In genomic region chr17:35245731-35246623, GRCm38 (mm10) we compare ENCODE assay signal across 9 mouse cellular contexts. TPM values are rescaled to one million over a fixed set of nuclear protein-coding genes. Genes with fewer than 3 reads are reported as not detected.
DNase-seq lines count a peak whose midpoint lies in the region; ATAC-seq lines count a peak whose summit lies in the region.
"Had no signal": no experiment of that assay in that cellular context is flagged by ENCODE, and none has a peak within 500 bp of the region (broad histone marks: within the 10 kb centered on the region; RNA-seq: fewer than 3 reads in every experiment).

No protein-coding gene starts in this region.

- no peak overlapping the region for H3K4me3 ChIP-seq in heart, embryonic 13.5 days
- peak overlapping the region; percentile 80 for H3K4me3 ChIP-seq in forebrain, embryonic 15.5 days
- no peak overlapping the region for H3K4me3 ChIP-seq in macrophage (ENCODE audit: inconsistent target)

- WGBS in heart, embryonic 13.5 days: 83% methylated on average over 15 of the region's 15 CpGs
- WGBS in forebrain, embryonic 15.5 days: 80% methylated on average over 15 of the region's 15 CpGs
- 46% methylated on average over 15 of the region's 15 CpGs for WGBS in macrophage (ENCODE audit: missing documents)

- no peak for ATAC-seq in heart, embryonic 13.5 days (ENCODE audit: extremely low read depth, insufficient number of reproducible peaks, low FRiP score, low TSS enrichment)
- no peak for ATAC-seq in forebrain, embryonic 15.5 days (replicated peaks)
- ATAC-seq in erythroblast, adult 5-6 weeks (replicated peaks; ENCODE audit: low FRiP score, poor library complexity, severe bottlenecking): no peak

- H3K27me3 ChIP-seq in heart, embryonic 13.5 days (replicated peaks): no peaks in the 10 kb centered on the region
- no peaks in the 10 kb centered on the region for H3K27me3 ChIP-seq in forebrain, embryonic 15.5 days

- no peaks in the 10 kb centered on the region for H3K9me3 ChIP-seq in heart, embryonic 13.5 days
- no peaks in the 10 kb centered on the region for H3K9me3 ChIP-seq in forebrain, embryonic 15.5 days

- DNase-seq in heart, postnatal 10 days: no peak
- peak; percentile 55 for DNase-seq in ES-CJ7 (ENCODE audit: low read depth, low spot score)
- no peak for DNase-seq in left cerebral cortex, adult 9 months (ENCODE audit: low spot score in 2 of 2)
- DNase-seq in spleen, adult 18-20 months: no peak

- H3K9ac ChIP-seq in heart, embryonic 13.5 days: peak overlapping the region; percentile 100; the same call in 1 of the 2 replicates
- peak overlapping the region; percentile 37; the same call in 1 of the 2 replicates for H3K9ac ChIP-seq in forebrain, embryonic 15.5 days (replicated peaks)

- no peak overlapping the region for H3K27ac ChIP-seq in heart, embryonic 13.5 days (replicated peaks)
- H3K27ac ChIP-seq in forebrain, embryonic 15.5 days (replicated peaks): 0 out of 2 replicates have a peak overlapping the region, but pooled peaks have one; percentile 24
- peak overlapping the region; percentile 93; the same call in 1 of the 2 replicates for H3K27ac ChIP-seq in macrophage

- H3K4me1 ChIP-seq in heart, embryonic 13.5 days: peaks cover 46% of the 10 kb centered on the region
- H3K4me1 ChIP-seq in forebrain, embryonic 15.5 days: peaks cover 43% of the 10 kb centered on the region

- peaks cover 79% of the 10 kb centered on the region for H3K36me3 ChIP-seq in heart, embryonic 13.5 days
- peaks cover 76% of the 10 kb centered on the region for H3K36me3 ChIP-seq in forebrain, embryonic 15.5 days
- peaks cover 61% of the 10 kb centered on the region for H3K36me3 ChIP-seq in macrophage (ENCODE audit: inconsistent target)

- intact Hi-C loops in heart, postnatal 10 days (cut with DNase I): no loop called here

- peaks cover 84% of the 10 kb centered on the region for H3K79me2 ChIP-seq in macrophage (ENCODE audit: inconsistent target)

- H3K4me2 ChIP-seq in heart, embryonic 13.5 days: no peak overlapping the region; the same call in 1 of the 2 replicates
- peak overlapping the region; percentile 81 for H3K4me2 ChIP-seq in forebrain, embryonic 15.5 days (replicated peaks)

RNA-seq across cellular contexts. Expression of gene Ddx39b, which starts 4.4 kb away (rescaled TPM):
- 279 TPM in 2 replicates for polyA plus RNA-seq in heart, embryonic 13.5 days (2015; fragmentation: Nextera tagmentation; extraction: Ambion mirVana)
- total RNA-seq in heart, postnatal 10 days (2021): 100 to 1,000 TPM; 163 to 169 TPM
- 478 and 488 TPM in 2 replicates for polyA plus RNA-seq in forebrain, embryonic 15.5 days (2015; fragmentation: Nextera tagmentation; extraction: Ambion mirVana)
- total RNA-seq in macrophage (2018; cell fraction: chromatin; rRNA removed): 100 to 1,000 TPM; 305 to 692 (median 502) TPM
- 100 to 1,000 TPM in 13 of 26 experiments, 10 to 100 TPM in 13; 75.9 to 135 (median 100) TPM for total RNA-seq in macrophage (2018; cell fraction: cytosol; rRNA removed)
- total RNA-seq in macrophage (2018; cell fraction: nucleus; rRNA removed): 100 to 1,000 TPM; 313 to 609 (median 458) TPM
- 113 to 158 TPM (median 122 TPM) in 3 replicates for polyA plus RNA-seq in macrophage (2018)
- total RNA-seq in erythroblast, adult 5-6 weeks (2015; ENCODE audit: low replicate concordance): 65.7 and 80.5 TPM in 2 replicates
- 48.1 and 50.2 TPM in 2 replicates for total RNA-seq in erythroblast, adult 5-6 weeks (2017; ENCODE audit: low replicate concordance)

RNA-seq across cellular contexts. Expression of gene Nfkbil1, which starts 10.4 kb away (rescaled TPM):
- polyA plus RNA-seq in heart, embryonic 13.5 days (2015; fragmentation: Nextera tagmentation; extraction: Ambion mirVana): 7.6 and 8.1 TPM in 2 replicates
- 10 to 100 TPM in 1 of 2 experiments, 1 to 10 TPM in 1; 10.0 to 12.2 TPM for total RNA-seq in heart, postnatal 10 days (2021)
- polyA plus RNA-seq in forebrain, embryonic 15.5 days (2015; fragmentation: Nextera tagmentation; extraction: Ambion mirVana): 11.7 and 12.3 TPM in 2 replicates
- total RNA-seq in macrophage (2018; cell fraction: chromatin; rRNA removed): 10 to 100 TPM in 24 of 26 experiments, 1 to 10 TPM in 2; 6.7 to 47.8 (median 25.9) TPM
- total RNA-seq in macrophage (2018; cell fraction: cytosol; rRNA removed): 10 to 100 TPM in 22 of 26 experiments, 1 to 10 TPM in 4; 8.7 to 22.2 (median 18.1) TPM
- 10 to 100 TPM in 22 of 26 experiments, 1 to 10 TPM in 4; 8.6 to 27.7 (median 18.6) TPM for total RNA-seq in macrophage (2018; cell fraction: nucleus; rRNA removed)
- polyA plus RNA-seq in macrophage (2018): 8.3 to 16.7 TPM (median 14.8 TPM) in 3 replicates
- 0.58 and 1.0 TPM in 2 replicates for total RNA-seq in erythroblast, adult 5-6 weeks (2015; ENCODE audit: low replicate concordance)
- 2.2 TPM in 1 of 2 replicates, not detected in the other for total RNA-seq in erythroblast, adult 5-6 weeks (2017; ENCODE audit: low replicate concordance)

RNA-seq across cellular contexts. Expression of gene Atp6v1g2, which starts 12.5 kb away (rescaled TPM):
- polyA plus RNA-seq in heart, embryonic 13.5 days (2015; fragmentation: Nextera tagmentation; extraction: Ambion mirVana): 10.6 and 10.7 TPM in 2 replicates
- total RNA-seq in heart, postnatal 10 days (2021): 1 to 10 TPM; 4.9 to 5.7 TPM
- polyA plus RNA-seq in forebrain, embryonic 15.5 days (2015; fragmentation: Nextera tagmentation; extraction: Ambion mirVana): 38.2 and 41.5 TPM in 2 replicates
- total RNA-seq in macrophage (2018; cell fraction: chromatin; rRNA removed): 10 to 100 TPM in 18 of 26 experiments, 1 to 10 TPM in 8; 4.2 to 28.2 (median 14.3) TPM
- 1 to 10 TPM; 2.2 to 6.6 (median 3.8) TPM for total RNA-seq in macrophage (2018; cell fraction: cytosol; rRNA removed)
- 10 to 100 TPM in 10 of 26 experiments, 1 to 10 TPM in 16; 4.8 to 33.5 (median 8.2) TPM for total RNA-seq in macrophage (2018; cell fraction: nucleus; rRNA removed)
- 5.0 to 12.5 TPM (median 6.9 TPM) in 3 replicates for polyA plus RNA-seq in macrophage (2018)
- total RNA-seq in erythroblast, adult 5-6 weeks (2015; ENCODE audit: low replicate concordance): 1.0 and 2.7 TPM in 2 replicates
- 3.8 TPM in 1 of 2 replicates, not detected in the other for total RNA-seq in erythroblast, adult 5-6 weeks (2017; ENCODE audit: low replicate concordance)

RNA-seq across cellular contexts. Expression of gene H2-D1, which starts 16.6 kb away (rescaled TPM):
- 43.4 and 48.6 TPM in 2 replicates for polyA plus RNA-seq in heart, embryonic 13.5 days (2015; fragmentation: Nextera tagmentation; extraction: Ambion mirVana)
- 10 to 100 TPM; 67.7 to 69.9 TPM for total RNA-seq in heart, postnatal 10 days (2021)
- polyA plus RNA-seq in forebrain, embryonic 15.5 days (2015; fragmentation: Nextera tagmentation; extraction: Ambion mirVana): 48.1 and 50.1 TPM in 2 replicates
- total RNA-seq in macrophage (2018; cell fraction: chromatin; rRNA removed): 1,000 to 10,000 TPM; 1,047 to 3,424 (median 2,210) TPM
- 1,000 to 10,000 TPM; 3,633 to 6,553 (median 5,167) TPM for total RNA-seq in macrophage (2018; cell fraction: cytosol; rRNA removed)
- over 10,000 TPM in 1 of 26 experiments, 1,000 to 10,000 TPM in 25; 2,886 to 10,022 (median 6,458) TPM for total RNA-seq in macrophage (2018; cell fraction: nucleus; rRNA removed)
- polyA plus RNA-seq in macrophage (2018): 2,972 to 5,352 TPM (median 3,334 TPM) in 3 replicates
- 117 and 224 TPM in 2 replicates for total RNA-seq in erythroblast, adult 5-6 weeks (2015; ENCODE audit: low replicate concordance)
- total RNA-seq in erythroblast, adult 5-6 weeks (2017; ENCODE audit: low replicate concordance): 217 and 402 TPM in 2 replicates

RNA-seq across cellular contexts. Expression of gene Gm16181, which starts 25.3 kb away (rescaled TPM):
- polyA plus RNA-seq in heart, embryonic 13.5 days (2015; fragmentation: Nextera tagmentation; extraction: Ambion mirVana): not detected in 2 replicates
- total RNA-seq in heart, postnatal 10 days (2021): under 1 TPM in 1 of 2 experiments, not detected in 1; 0.84 TPM
- 0.61 and 1.1 TPM in 2 replicates for polyA plus RNA-seq in forebrain, embryonic 15.5 days (2015; fragmentation: Nextera tagmentation; extraction: Ambion mirVana)
- total RNA-seq in macrophage (2018; cell fraction: chromatin; rRNA removed): 10 to 100 TPM in 3 of 26 experiments, 1 to 10 TPM in 12, not detected in 11; 2.4 to 18.5 (median 7.6) TPM
- total RNA-seq in macrophage (2018; cell fraction: cytosol; rRNA removed): 1 to 10 TPM in 11 of 26 experiments, under 1 TPM in 7, not detected in 8; 0.51 to 4.6 (median 1.3) TPM
- total RNA-seq in macrophage (2018; cell fraction: nucleus; rRNA removed): 10 to 100 TPM in 7 of 26 experiments, 1 to 10 TPM in 14, not detected in 5; 1.2 to 30.6 (median 7.2) TPM
- polyA plus RNA-seq in macrophage (2018): not detected in 3 replicates
- total RNA-seq in erythroblast, adult 5-6 weeks (2015; ENCODE audit: low replicate concordance): not detected in 2 replicates
- total RNA-seq in erythroblast, adult 5-6 weeks (2017; ENCODE audit: low replicate concordance): not detected in 2 replicates
- total RNA-seq: layer of hippocampus, postnatal 10 days had no signal
